Mouse (Mus musculus): ENCODE data around the gene Erbb2.
A peak's percentile ranks its signal among the peaks of the same experiment; 100 is the strongest.

Gene Erbb2

GRCm38 (mm10) chr11:98385638-98386585 lies 26.4 kb upstream of the Erbb2 start, which contains the start of gene Pnmt:
TSS of gene Pnmt (plus strand) at chr11:98386450.
- DNase-seq (ENCODE audit: low read depth, low spot score) = no peak

DNA sequence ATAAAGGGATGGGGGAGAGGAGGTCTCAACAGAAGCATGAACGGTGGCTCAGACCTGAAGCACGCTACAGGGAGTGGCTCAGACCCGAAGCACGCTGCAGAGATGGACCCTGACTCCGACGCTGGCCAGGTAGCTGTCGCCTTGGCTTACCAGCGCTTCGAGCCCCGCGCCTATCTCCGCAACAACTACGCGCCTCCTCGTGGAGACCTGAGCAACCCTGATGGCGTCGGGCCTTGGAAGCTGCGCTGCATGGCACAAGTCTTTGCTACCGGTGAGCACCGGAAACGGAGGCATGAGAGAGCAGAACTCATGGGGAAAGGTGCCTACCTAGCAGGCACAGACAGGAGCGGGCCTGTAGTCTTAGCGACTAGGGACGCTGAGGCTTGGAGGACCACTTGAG lies 25.7 kb upstream of the Erbb2 start:
- no peak for DNase-seq (ENCODE audit: low read depth, low spot score)

- DNase-seq (ENCODE audit: low read depth, low spot score) = no peak
Measured at GRCm38 (mm10) chr11:98387056-98387577, 25.2 kb upstream of the Erbb2 start.

DNA sequence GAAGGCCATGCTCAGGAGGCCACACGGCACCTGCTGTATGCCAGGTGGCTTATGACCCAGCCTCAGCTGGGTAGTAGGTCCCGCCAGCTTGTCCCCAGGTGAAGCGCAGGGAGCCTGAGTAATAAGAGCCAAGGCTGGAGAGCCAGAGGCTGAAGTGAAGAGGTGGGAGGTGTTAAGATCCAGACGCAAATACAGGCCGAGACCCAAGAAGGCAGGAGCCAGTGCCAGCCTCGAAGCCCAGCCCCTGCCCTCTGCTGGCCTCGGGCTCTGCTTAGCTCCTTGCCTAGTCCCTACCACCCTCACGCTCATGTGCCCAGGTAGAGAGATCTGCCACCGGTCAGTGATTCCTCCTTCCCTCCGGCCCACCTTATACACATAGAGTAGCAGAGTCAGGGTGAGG lies 24.0 kb upstream of the Erbb2 start:
- DNase-seq (ENCODE audit: low read depth, low spot score) = no peak

GRCm38 (mm10) chr11:98389221-98389780 lies 23.0 kb upstream of the Erbb2 start:
- peak; percentile 38 for DNase-seq (ENCODE audit: low read depth, low spot score)

DNA sequence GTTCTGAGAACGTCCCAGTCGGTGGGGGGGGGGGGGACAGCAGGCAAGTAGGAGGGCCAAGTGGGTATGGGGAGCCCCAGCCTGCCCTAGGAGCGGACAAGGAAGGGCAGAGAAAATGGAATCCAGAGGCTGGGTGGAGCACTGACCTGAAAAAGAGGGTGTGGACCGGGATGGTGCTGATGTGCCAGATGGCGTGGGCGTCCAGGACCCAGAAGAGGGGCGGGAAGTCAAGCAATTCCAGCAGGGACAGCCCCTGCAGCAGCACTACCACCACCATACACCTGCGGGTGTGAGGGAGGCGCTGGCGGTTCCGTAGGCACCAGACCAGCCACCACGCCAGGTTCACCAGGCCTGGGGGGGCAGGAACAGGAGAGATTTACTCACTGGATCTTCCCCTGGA lies 22.1 kb upstream of the Erbb2 start:
- no peak for DNase-seq (ENCODE audit: low read depth, low spot score)

DNA sequence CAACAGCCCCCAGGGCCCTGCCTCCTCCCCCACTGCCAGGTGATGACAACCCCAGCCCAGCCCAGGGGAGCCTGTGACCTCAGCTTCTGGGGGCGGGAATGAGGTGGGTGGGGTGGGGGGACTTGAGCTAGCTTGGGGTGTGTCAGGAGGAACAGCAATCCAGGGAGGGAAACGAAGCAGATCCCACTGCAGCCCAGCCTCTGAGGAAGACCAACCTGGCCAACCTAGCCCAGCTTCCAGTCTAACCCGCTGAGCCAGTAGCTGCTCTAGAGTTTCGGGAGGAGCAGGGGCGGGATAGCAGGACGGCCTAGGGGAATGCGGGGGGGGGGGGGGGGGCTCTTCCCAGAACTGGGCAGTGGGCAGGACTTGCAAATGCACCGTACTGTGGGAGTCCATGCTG lies 20.2 kb upstream of the Erbb2 start:
- DNase-seq (ENCODE audit: low read depth, low spot score) = no peak

DNA sequence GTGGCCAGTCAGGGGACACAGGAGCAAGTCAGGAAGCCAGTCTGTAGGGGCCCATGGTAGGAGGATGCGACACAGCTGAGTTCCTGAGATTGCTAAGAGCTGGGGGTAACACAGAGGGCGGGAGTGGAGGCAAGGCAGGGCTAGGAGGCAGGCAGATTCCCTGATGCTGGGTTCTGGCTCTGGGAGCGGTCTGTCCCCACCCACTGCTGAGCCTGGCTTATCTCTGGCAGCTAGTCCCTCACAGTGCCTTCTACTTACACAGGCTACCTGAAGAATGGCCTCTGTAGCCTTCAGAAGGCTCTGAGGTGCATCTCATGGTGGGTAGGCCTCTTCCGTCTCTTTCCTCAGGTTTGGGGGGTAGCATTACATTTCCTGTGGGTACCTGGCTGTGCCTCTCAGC lies 19.6 kb upstream of the Erbb2 start:
- no peak for DNase-seq (ENCODE audit: low read depth, low spot score)

GRCm38 (mm10) chr11:98393317-98393716 lies 19.0 kb upstream of the Erbb2 start:
- DNase-seq (ENCODE audit: low read depth, low spot score) = no peak

- no peak for DNase-seq (ENCODE audit: low read depth, low spot score)
Measured at GRCm38 (mm10) chr11:98394301-98394700, 18.0 kb upstream of the Erbb2 start.

- no peak for DNase-seq (ENCODE audit: low read depth, low spot score)
Measured at GRCm38 (mm10) chr11:98395041-98395440, 17.2 kb upstream of the Erbb2 start.

DNA sequence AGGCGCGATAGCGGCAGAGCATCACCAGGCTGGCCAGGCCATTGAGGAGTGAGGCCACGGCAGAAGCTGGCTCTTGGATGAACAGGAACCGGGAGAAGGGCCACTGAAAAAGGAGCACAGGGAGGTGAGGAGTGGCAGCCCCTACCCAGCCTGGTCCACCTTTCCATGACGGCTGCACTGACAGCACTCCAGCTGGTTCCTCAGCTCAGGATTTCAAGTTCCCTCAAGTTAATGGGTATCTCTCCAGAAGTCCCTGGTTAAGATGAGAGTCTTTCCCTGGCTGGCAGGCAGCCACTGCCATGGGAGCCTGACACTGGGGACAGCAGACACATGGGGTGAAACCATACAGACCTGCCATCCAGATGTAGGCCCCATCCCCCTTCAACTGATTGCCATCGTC lies 14.3 kb upstream of the Erbb2 start:
- DNase-seq (ENCODE audit: low read depth, low spot score) = no peak

- DNase-seq (ENCODE audit: low read depth, low spot score) = peak; percentile 83
Measured at GRCm38 (mm10) chr11:98400161-98400726, 12.0 kb upstream of the Erbb2 start, which contains the start of gene Pgap3. TSS of gene Pgap3 (minus strand) at chr11:98400490.

DNA sequence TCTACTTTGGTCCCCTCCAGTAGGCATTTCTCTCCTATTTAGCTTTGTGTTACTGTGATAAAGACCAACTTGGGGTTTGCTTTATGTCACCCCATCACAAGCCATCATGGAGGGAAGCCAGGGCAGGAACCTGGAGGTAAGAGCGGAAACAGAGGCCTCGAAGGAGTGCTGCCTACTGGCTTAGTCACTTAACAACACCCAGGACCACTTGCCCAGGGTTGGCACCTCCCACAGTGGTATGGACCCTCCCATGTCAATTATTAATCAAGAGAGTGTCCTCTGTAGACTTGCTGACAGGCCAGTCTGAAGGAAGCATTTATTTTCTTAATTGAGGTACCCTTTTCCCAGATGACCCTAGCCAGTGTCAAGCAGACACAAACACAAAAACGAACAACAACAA lies 11.5 kb upstream of the Erbb2 start:
- no peak for DNase-seq (ENCODE audit: low read depth, low spot score)

DNA sequence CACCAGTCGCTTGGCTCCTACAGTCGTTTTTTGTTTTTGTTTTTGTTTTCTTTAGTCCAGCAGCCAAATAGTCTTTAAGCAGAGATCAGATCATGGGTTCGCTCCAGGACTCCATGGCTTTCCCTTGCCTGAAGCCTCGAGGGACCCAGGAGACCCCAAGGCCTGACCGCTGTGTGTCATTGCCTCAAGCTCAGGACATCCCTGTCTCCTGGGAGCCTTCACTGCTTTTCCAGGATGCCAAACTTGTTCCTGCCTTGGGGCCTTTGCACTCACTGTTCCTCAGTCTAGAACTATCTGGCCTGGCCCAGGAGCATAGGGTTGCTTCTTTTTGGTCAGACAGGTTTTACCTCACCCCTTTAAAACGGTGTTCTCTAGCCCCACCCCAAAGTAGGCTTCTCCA lies 5.6 kb upstream of the Erbb2 start:
- no peak for DNase-seq (ENCODE audit: low read depth, low spot score)

- DNase-seq (ENCODE audit: low read depth, low spot score) = no peak
Measured at GRCm38 (mm10) chr11:98408872-98409271, 3.4 kb upstream of the Erbb2 start.

GRCm38 (mm10) chr11:98409341-98409822 lies 2.9 kb upstream of the Erbb2 start:
- no peak for DNase-seq (ENCODE audit: low read depth, low spot score)

DNA sequence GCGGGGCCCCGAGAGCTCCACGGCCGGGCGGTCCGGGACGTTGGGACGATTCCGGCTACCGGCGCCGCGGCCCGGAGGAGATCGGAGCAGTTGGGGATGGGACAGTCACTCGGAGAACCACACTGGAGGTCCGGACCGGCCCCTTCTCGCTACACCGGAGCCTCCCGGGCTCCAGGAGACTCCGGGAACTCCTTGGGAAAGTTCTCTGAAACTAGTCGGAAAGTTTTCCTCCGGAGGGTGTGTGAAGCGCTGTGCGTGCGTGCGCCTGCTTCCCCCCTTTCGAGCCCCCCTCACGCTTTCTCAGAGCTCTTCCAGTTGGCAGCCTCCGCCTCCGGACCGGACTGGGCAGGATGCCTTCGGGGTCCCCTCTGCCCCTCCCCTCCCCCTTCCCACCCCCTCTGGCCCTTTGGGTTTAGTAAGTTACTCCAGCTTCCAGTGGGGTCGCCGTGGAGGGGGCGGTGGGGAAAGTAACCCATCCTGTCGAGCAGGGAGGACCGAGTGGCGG lies 579 bp downstream of the Erbb2 start:
- no peak for DNase-seq (ENCODE audit: low read depth, low spot score)

DNA sequence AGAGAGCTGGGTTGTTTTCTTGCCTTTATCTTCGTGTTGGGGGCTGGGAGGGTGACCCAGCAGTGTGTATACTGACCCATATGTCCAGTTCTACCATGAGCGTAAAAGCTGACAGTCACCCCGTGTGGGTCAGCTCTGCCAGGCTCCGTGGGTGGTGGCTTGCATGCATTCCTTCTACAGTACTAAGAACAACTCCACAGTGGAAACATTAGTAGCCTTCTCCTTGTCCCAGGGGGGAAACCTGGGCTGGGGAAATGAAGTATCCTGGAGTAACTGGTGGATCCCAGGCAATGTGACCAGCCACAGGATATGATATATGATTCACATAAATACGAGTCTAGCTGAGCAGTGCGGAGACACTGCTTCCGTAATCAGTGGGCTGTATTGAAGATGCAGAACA lies 1.5 kb downstream of the Erbb2 start:
- no peak for DNase-seq (ENCODE audit: low read depth, low spot score)

- DNase-seq (ENCODE audit: low read depth, low spot score) = no peak
Measured at GRCm38 (mm10) chr11:98414162-98414561, 1.9 kb downstream of the Erbb2 start.

- no peak for DNase-seq (ENCODE audit: low read depth, low spot score)
Measured at GRCm38 (mm10) chr11:98417074-98417473, 4.8 kb downstream of the Erbb2 start.

GRCm38 (mm10) chr11:98418273-98418672 lies 6.0 kb downstream of the Erbb2 start:
- no peak for DNase-seq (ENCODE audit: low read depth, low spot score)
